Mouse (Mus musculus): ENCODE measurements around the gene Kcnb1.

The Kcnb1 gene

GRCm38 (mm10) chr2:167163134-167163533, 26.8 kb downstream of the Kcnb1 start:
- no peak for DNase-seq (ENCODE audit: low spot score in 2 of 2)

DNA sequence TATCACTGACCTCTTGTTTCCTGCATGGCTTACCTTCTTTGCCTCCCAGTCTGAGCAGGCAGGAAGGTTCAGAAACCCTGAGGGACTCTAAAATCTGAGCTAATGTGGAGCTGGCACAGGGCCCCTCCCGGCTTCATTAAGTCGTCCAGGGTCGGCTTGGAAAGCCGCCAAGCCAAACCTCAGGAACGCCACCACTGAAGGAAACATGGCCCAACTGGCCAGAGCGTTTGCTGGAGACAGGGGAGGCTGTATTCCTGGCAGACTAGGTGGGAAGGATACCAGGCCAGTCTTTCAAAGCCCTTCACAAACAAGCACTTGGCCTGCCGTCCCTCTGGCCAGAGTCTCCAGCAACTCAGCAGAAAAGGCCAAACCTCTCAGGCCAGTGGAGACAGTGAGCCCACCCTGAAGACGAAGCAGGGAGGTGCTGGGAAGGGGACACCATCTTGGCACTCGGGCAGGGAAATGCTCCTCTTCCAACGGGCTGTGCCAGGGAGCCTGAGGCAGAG, 27.4 kb downstream of the Kcnb1 start:
- DNase-seq (ENCODE audit: low spot score in 2 of 2): no peak

GRCm38 (mm10) chr2:167159721-167160120, 30.2 kb downstream of the Kcnb1 start:
- no peak for DNase-seq (ENCODE audit: low spot score in 2 of 2)

GRCm38 (mm10) chr2:167158780-167159179, 31.2 kb downstream of the Kcnb1 start:
- DNase-seq (ENCODE audit: low spot score in 2 of 2): no peak

DNA sequence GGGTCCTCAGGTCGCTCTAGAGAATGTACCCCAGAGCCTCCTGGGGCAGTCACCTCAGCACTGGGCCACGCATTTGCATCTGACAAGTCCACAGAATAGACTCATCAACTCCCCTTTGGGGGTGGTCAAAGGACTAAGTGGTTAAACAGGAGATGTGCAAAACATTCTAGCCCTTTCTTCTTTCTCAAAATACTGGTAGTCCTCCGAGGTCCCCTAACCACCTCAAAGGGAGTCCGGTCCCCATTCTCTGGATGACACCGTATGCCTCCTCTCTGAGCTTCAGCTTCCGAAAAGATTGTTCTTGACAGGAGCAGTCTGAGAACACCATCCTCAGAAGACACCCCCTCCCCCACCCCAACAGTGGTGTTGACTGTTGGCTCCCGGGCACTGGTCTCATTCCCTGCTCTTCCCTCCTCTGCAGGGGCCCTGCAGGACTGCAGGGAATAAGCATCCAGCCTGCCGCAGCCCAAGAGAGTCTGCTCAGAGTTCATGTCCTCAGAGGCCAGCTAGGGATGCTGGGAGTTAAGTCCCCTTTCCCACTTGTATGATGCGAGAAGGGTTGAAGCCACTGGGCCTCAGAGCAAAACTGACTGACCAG, 33.7 kb downstream of the Kcnb1 start:
- no peak for DNase-seq (ENCODE audit: low spot score in 2 of 2)

DNA sequence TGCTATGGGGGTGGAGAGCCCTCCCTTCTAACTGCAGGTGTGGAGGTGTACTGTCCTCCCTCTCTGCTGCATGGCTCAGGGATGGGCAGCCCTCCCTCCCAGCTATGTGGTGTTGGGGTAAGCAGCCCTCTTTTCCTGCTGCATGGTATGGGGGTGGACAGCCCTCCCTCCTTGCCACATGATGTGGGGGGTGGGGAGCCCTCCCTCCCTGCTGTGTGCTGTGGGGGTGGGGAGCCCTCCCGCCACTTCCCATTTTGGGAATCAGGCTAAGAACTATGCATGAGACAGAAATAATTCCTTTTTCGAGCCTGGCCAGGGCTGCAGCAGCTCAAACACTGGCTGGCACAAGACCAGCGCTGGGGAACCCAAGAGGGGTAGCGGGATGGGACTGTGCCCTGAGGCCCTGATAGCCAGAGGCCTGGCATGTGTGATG, 34.4 kb downstream of the Kcnb1 start:
- DNase-seq (ENCODE audit: low spot score in 2 of 2): peak; percentile 71 to 78

DNA sequence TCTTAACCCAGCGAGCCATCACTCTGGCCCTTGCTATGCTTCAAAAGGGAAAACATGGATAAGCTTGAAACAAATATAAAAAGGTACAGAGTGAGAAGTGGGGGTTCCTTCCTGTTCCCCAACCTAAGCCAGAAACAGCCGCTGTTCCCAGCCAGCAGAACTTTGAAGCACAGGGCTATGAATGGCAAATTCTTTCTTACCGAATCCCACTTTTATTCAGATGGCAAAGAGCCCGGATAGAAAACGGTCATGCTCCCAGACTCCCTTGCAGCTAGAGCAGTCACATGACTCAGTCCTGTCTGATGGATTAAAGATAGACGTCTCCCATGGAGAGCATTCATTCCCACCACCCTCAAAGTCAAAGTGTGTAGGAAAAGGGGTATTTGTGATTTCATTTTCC, 39.1 kb downstream of the Kcnb1 start:
- DNase-seq (ENCODE audit: low spot score in 2 of 2): no peak

DNA sequence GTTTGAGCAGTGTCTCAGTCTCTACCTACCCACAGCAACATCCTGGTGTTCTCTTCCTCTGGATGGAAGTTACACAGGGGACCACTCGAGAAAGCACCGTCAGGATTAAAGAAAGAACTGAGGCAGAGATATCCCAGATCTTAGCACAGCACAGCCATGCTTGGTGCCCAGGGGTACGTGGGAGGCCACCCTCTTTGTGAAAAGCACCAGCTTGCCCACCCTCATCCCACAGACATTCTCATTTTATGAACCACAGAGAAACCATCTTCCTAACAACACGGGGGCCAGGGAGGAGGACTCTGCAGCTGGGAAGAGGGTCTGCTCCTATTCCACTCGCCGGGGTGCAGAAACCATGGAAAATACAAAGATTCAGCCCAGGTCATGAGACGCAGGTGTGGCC, 39.8 kb downstream of the Kcnb1 start:
- peak in 1 of 2 experiments; percentile 55 for DNase-seq (ENCODE audit: low spot score in 2 of 2)

- DNase-seq (ENCODE audit: low spot score in 2 of 2): no peak
Measured at GRCm38 (mm10) chr2:167149035-167149434, 40.9 kb downstream of the Kcnb1 start.

- DNase-seq (ENCODE audit: low spot score in 2 of 2): no peak
Measured at GRCm38 (mm10) chr2:167147708-167148107, 42.2 kb downstream of the Kcnb1 start.

GRCm38 (mm10) chr2:167145904-167146303, 44.1 kb downstream of the Kcnb1 start:
- DNase-seq (ENCODE audit: low spot score in 2 of 2): no peak

DNA sequence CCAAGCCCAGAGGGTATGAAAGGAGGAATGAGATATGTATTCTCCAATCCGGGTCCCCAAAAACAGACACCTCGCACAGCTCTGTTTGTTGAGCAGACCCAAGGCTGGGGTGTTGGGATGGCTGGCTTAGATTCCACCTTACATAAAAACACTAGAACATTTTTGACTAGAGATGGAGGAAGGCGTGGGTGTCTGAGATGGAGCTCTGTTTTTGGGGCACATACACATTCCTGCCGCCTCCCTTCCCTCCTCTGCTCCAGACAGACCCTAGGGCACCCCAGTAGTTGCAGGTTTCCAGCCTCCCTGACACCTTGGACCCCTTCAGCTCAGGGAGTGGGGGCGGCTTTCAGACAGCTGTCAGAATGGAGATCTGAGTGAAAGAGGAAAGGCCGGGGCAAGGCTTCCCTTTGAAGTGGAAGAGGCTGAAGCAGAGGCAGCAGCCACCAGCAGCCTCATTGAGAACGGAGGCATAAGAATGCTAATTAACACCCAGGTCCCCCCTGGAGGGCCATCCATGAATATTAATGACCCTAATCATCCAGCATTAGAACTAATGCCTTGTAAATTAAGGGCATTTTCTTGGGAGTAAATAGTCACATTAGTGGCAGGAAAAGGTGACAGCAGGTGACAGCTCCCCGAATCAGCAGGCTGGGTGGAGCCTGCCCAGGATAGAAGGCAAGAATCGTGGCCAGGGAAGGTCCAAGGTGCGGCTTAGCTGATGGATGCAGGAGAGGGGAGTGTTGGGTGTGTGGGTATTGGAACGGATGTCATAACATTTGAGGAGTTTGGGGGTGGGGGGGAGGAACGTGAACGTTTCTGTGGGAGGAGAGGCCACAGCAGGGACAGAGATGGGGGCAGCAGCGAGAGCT, 45.3 kb downstream of the Kcnb1 start:
- DNase-seq (ENCODE audit: low spot score in 2 of 2): peak; percentile 71 to 78

DNA sequence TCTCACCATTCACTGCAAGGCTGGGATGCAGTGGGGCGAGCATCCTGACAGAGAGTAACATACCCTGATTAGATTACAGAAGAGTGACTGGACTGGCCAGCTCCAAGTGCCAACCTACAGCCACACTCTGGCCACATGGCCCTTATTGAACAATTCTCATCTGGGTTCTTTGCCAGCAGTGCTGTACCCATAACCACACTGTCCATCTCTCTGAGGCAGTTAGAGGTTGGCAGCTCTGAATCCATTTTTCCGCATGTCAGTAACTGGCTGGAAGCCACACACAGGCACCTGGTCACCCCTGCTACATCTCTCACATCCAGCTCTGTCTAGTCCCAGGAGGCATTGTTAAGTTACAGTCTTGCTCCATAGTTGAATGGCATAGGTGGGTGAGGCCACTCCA, 46.0 kb downstream of the Kcnb1 start:
- DNase-seq (ENCODE audit: low spot score in 2 of 2): no peak

- DNase-seq (ENCODE audit: low spot score in 2 of 2): no peak
Measured at GRCm38 (mm10) chr2:167142282-167142681, 47.7 kb downstream of the Kcnb1 start.

GRCm38 (mm10) chr2:167141810-167142209, 48.1 kb downstream of the Kcnb1 start:
- DNase-seq (ENCODE audit: low spot score in 2 of 2): no peak

GRCm38 (mm10) chr2:167139801-167140269, 50.1 kb downstream of the Kcnb1 start:
- peak in 1 of 2 experiments; percentile 63 for DNase-seq (ENCODE audit: low spot score in 2 of 2)

GRCm38 (mm10) chr2:167138611-167139010, 51.3 kb downstream of the Kcnb1 start:
- DNase-seq (ENCODE audit: low spot score in 2 of 2): no peak

GRCm38 (mm10) chr2:167136909-167137308, 53.0 kb downstream of the Kcnb1 start:
- peak; percentile 94 to 96 for DNase-seq (ENCODE audit: low spot score in 2 of 2)

DNA sequence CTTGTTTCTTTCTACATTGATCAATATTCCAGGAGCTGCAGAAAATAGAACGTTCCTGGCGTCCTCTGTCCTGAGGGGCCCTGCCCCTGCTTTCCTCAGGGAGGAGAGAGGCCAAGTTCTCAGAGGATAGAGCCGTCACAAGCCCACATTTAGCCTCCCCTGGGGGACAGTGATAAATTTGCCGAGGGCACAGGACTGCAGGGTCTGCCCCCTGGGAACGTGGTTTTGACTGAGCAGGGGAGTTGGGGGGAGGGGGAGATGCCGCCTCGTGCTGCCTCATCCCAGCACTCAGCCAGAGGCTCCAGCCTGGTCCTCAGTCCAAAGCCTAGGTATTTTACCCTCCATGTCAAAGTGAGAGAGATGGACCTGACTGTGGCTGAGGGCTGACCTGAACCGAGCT, 57.9 kb downstream of the Kcnb1 start:
- DNase-seq (ENCODE audit: low spot score in 2 of 2): no peak

DNA sequence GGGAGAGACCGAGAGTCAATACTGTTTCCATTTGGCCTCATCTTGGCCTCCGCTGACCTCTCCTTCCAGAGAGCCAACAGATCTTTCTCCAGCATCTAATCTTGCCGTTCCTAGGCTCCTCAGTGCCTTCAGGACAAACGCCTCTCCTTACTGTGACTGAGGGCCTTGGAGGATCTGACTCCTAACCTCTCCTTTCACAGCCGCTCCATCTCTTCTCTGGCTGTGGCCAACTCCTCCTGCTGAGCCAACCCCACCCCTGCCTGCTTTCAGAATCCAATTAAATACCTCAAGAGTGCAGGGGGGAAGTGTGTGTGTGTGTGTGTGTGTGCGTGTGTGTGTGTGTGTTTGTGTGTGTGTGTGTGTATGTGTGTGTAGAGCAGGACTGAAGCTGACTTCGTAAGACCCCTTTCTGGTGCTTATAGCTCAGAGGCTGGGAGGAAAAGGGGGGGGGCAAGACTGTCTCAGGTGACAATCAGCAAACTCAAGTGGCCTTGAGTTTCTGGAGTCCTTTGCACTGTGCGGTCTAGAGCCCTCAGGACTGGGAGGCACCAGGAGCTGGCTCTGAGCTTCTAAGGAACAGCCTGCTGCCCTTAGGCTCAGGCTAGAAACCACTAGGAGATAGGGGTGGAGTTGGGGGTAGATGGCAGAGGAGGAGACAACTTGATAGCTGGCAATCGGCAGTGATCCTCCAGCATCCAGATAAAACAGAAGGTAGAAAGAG, 59.7 kb downstream of the Kcnb1 start:
- DNase-seq (ENCODE audit: low spot score in 2 of 2): no peak

DNA sequence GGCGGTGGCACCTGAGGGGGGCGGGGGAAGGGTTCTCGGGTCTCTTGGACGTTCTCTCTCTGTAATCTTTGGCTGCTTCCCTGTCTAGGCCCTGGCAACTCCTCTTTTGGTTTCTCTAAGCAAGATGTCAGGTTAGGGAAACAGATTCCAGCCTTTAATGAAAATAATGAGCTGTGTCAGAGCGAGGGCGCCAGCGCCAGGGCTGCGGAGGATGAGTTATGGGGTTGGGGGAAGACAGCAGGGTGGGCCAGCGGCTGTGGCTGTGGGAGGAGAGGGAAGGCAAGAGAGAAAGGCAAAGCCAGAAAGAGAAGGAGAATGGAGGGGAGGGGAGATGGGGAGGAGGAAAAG, 60.4 kb downstream of the Kcnb1 start:
- no peak for DNase-seq (ENCODE audit: low spot score in 2 of 2)
